Mouse (Mus musculus) heart, postnatal 0 days (tissue): ENCODE data around the gene Pex19.

Experiments
- CTCF ChIP-seq: IDR thresholded peaks from 2 replicates; pipeline ENCODE4 v1.5.1; 2016; ENCODE audit warnings: antibody characterized with exemption, control low read depth, low read depth
- EP300 ChIP-seq: IDR thresholded peaks from 2 replicates; pipeline ENCODE4 v1.6.1; 2016; ENCODE audit warnings: antibody characterized with exemption, low read depth

GRCm38 (mm10) chr1:172133535-172133934, 7.0 kb downstream of the Pex19 start:
- no peak for TF ChIP-seq CTCF
- TF ChIP-seq EP300 = no peak
